Mouse (Mus musculus): ENCODE data around the gene Guca1a.

DNA sequence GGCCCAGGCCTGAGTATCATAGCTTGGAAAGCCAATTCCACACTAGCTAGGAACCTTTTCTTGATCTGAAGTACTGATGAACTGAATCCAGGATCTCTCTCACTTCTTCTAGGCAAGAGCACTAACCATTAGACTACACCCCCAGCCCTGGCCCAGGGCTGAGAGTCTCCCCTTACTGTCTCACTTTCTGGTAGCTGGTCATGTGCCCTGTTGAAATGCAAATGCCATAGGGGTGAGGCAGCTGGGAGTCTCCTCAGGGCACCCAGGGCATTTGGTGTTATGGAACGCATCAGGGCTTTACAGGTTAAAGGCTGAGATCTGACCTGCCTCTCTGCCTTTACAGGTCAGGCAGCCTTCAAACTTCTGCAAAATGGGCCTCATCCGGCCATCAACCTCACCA lies 19.8 kb upstream of the Guca1a start:
- TF ChIP-seq CTCF (IDR thresholded peaks at IDR 0.05; ENCODE audit: insufficient read depth, low read depth, low read length): no peak
- TF ChIP-seq POLR2A (IDR thresholded peaks at IDR 0.05; ENCODE audit: insufficient read depth, low read depth, low read length): no peak
